Mouse (Mus musculus) lung, postnatal 25 days (tissue): ENCODE data around the gene Gm45844.
"Not testable (repeated sequence)": the region's sequence is repeated elsewhere in the genome, so short reads cannot be mapped to it uniquely, and the experiment has no call there.

Source experiments
- DNase-seq: peaks from one replicate; pipeline ENCODE4 v3.0.0; 2022; ENCODE audit warnings: low spot score

Gene Gm45844

DNA sequence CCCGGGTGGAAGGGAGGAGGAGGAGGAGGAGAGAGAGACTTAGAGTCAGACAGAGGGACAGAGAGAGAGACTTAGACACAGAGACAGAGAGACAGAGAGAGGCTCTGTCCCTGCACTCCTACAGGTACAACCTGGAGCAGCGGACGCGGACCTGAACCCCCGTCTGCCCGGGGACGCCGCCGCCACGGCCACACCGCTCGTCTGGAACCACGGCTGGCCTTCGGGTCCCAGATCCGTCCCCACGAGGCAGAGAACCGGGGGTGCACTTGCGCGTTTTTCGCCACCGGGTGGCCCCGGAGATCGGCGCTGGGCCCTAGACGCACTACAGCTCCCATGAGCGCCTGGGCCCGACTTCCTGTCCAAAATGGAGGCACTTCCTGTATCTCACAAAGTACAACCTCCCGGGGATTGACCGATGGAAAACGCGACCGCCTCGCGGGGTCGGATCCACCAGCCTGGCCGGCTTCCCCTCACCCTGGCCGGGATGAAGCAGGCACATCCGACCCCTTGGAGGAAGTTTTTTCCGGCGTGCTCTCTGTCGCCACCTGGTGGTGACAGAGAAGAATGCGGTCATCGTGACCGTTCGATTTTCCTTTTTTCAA is at the start of gene Gm45844:
TSS of gene Gm45844 (minus strand) at position 324 of the 602 bp plus-strand sequence.
- DNase-seq, result peak; percentile 91

DNA sequence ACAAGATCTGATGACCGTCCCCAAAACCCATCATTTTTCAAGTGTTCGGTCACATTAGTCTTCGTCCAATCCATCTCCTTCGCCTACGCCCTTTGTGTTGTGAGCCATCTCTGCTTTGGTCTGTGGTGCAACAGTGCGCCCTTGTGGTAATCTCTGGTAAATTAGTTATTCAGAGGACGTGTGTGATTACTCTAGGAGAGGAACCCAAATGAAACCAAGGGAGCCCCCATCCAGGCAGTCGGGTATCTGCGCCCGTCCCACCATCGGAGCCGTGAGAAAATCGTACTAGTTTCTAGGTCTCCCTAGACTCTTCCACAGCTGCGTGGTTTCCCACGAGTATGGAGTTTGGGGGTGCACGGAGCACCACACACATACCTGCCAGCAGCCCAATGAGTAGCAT is 17.5 kb upstream of the Gm45844 start:
- peak; percentile 61 for DNase-seq

DNA sequence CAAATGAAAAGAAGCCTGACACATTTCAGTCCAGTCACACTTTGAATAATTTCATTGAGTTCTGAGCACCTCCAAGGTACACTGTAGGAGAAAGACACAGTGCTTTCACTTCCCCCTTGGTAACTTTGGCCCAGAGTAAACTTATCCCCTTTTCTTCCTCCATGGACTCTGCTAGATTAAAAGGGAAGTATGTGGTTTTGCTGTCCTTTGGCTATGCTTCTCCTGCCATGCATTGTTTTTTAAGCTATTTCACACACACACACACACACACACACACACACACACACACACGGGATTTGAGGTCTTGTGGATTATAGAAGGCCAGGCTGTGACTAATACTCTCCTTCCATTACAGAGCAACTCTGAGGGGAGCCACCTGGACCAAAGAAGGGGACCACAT is 3.3 kb upstream of the Gm45844 start:
- peak; percentile 47 for DNase-seq

DNA sequence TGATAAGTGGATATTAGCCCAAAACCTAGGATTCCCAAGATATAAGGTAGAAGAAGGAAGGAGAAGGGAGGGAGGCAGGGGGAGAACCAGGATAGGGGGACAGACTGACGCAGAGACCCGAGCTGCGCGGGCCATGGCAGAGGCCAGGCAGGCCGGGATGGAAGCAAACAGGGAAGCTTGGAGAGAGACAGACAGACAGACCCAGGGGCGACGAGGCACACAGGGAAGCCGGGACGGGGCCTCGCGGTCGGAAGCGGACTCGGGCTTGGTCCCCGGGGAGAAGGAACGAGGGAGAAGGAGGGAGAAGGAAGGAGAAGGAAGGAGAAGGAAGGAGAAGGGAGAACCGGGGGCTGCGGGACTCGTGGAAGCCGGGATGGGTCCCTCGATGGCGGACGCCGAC is 533 bp downstream of the Gm45844 start:
- DNase-seq, result not testable (repeated sequence)

DNA sequence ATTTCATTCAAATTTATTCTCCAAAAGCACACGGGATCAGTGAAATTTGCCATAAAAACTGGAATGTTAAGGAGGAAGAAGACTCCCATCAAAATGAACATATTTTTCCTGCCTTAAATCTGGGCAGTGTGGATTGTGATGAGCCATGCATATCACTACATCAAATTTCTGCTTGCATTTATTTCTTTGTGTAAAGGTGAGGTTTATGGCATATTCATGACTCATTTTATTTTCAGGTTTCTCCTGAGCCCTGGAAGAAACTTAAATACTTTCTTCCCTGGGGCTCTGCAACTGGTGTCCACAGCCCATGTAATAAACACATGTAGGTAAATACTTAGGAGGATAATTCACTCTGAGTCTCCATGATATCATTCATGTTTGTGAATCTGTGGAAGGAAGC is 30.9 kb downstream of the Gm45844 start, which contains the start of gene Vmn2r29:
TSS of gene Vmn2r29 (minus strand) at position 101 of the 400 bp plus-strand sequence.
- not testable (repeated sequence) for DNase-seq

DNA sequence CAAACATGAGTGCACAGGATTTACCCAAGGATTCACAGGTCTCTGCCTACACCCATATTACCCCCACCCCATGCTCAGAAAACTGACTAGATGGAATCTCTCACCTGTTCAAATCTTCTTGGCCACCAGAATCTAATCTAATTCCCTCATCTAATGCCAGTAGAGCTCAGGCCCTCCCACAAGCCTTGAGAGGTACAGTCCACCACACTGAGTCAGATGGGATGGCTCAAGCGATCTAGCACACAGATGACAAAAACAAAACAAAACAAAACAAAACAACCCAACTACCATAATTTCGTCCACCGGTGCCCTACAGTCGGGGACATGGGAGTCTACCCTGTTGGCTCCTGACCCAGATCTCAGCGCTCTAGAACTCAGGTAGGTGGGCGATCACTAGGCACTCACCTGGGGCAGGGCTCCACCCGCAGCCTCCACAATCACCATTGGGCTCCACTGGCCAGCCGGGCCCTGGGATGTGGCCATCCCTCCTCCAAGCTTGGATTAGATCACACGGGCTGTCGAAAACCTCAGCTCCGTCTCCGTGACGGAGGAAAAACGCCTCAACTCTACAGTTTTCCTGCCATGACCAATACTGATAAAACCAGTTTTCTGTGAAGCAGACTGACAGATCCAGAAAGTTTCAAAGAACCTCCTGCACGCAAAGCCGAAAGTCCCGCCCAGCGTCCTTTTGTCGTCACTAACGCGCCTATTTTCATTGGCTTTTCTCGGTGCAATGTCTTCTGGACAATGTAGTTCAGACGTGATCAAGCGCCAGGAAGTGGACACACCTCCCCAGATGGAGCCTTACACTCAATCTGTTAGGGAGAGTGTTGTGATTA is 68.6 kb downstream of the Gm45844 start, which contains the start of gene Zfp772:
TSS of gene Zfp772 (minus strand) at position 686 of the 839 bp plus-strand sequence.
- DNase-seq, result peak; percentile 64

DNA sequence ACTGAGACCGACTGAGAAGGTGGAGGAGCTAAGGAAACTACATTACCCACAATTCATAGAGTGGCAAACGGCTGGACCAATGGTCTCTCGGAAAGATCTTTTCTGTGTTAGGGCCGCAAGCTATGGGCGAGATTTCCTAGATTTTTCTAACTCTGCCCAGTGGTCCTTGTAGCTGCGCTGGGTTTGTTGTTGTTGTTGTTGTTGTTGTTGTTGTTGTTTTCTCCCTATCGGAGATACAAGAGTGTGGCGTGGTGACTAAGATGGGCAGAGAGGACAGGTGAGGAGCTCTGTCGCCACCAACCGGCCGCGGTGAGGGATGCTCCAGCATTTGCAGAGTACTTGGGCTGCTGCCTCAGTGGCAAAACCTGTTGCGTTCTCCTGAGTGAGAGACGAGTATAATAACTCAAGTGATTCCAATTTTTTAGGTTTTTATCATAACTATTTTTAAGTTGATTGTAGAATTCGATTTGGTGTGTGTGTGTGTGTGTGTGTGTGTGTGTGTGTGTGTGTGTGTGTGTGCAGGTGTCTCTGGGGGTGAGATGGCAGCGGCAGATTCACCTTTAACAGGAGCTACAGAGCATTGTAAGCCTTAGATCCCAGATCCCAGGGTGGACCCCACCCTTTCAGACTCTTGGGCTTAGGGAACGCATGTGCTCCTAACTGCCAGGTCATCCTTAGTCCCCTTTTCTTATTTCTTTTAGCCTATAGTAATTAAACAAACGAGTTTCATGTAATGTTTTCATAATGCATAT is 89.7 kb downstream of the Gm45844 start:
- DNase-seq, result peak; percentile 54

DNA sequence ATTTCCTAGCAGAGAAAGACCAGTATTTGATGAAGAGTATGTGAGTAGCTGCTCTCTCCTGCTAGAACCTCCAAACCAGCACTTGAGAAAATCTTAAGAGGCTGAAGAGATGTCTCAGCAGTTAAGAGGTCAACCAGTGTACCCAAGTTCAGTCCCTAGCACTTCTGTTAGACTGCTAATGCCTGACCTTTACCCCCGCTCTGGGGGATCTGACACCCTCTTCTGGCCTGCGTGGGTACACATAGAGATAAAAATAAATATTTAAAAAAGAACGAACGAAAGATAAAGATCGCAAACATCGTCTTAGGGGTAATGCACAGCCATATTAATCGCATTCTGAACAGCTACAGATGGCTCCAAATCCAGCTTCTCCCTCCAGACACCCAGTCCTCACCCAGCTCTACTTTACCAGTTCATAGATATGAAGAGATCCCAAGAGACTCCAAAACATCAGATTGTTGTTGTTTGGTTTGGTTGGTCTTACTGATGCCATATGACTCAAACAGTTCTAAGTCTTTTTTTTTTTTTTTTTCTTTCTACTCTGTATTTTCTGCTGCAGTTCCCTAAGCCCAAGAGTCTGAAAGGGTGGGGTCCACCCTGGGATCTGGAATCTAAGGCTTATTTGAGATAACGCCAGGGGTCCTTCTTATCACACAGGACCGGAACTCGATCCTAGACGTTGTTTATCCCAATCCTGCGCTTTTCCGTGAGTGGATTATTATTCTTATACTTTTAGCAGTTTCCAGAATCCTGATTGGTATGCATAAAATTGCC is 90.5 kb downstream of the Gm45844 start:
- DNase-seq, result no peak

DNA sequence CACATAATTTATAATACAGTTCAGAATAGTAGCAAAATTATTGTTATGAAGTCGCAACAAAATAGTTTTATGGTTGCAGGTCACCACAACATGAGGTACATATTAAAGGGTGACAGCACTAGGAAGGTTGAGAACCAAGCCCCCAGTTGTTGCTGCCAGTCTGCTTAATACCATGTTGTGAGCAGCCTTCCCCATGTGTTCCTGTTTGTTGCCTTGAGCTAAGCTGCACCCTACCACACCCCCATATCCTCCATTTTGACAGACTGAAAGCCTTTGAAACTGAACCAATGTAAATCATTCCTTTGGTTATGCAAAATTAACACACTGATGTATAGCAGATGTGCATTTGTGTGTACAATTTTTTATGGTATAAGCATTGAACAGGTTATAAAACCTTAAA is 92.2 kb downstream of the Gm45844 start:
- DNase-seq, result no peak

DNA sequence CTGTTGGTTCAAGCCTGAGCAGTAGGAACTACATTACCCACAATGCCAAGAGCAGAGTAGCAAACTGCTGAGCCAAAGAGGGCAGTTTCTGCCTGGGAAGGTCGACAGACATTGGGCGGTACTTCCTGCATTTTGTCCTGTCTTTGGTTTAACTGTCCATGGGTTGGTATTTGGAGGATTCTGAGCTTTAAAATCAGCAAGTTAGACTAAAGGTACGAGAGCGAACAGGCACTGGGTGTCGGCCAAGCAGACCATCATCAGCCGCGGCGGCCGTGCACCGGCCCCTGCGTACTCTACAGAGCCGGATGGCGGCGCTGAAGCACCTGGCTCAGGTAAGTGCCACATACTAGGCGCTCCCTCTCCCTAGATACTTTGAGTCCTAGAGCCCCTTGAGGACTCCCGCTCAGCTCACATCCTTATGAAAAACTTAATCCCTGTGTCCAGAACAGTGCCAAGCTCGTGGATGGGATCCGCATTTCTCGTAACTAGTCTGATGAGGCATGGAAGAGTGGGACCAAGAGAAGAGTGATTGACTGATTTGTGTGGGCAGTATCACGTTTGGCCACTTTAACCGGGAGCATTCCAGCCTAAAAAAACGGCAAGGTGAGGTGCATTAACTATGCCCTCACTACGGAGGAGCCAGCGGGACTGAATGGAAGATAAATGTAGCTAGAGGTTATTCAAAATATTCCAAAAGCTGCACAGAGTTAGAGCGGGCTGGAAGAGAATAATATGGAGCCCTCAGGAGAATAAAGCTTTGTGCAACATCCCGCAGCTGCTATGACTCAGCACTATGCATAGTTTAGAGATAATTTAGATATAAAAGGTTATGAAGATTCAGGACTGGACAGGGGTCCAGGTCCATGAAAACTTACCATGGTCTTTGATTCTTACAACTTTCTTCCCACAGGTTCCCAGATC is 106.6 kb downstream of the Gm45844 start, which contains the start of gene Zfp418:
TSS of gene Zfp418 (plus strand) at position 104 of the 921 bp plus-strand sequence.
- peak; percentile 80 for DNase-seq
